Mouse (Mus musculus) erythroblast, embryonic 14.5 days (primary cell): ENCODE results near the gene Twist1. TPM values are rescaled to one million over a fixed set of nuclear protein-coding genes. Genes with fewer than 3 reads are reported as not detected.

Source experiments
- H3K27me3 ChIP-seq: 2 replicates; pipeline ENCODE4 v1.6.1; 2012; ENCODE audit warnings: inconsistent platforms; ENCODE audit not compliant: control insufficient read depth
- H3K36me3 ChIP-seq: 2 replicates; pipeline ENCODE4 v1.6.1; 2012; ENCODE audit warnings: mild to moderate bottlenecking, inconsistent platforms; ENCODE audit not compliant: control insufficient read depth
- H3K4me1 ChIP-seq: 2 replicates; pipeline ENCODE4 v1.6.1; 2012; ENCODE audit warnings: inconsistent platforms; ENCODE audit not compliant: control insufficient read depth
- H3K4me3 ChIP-seq: replicated peaks from 2 replicates; pipeline ENCODE3; 2012; ENCODE audit warnings: moderate library complexity, mild to moderate bottlenecking, inconsistent platforms
- H3K9me3 ChIP-seq: 2 replicates; pipeline ENCODE4 v1.6.1; 2012; ENCODE audit warnings: low read length, inconsistent platforms, mixed read lengths; ENCODE audit not compliant: control insufficient read depth
- GATA1 ChIP-seq: IDR thresholded peaks from 2 replicates; pipeline ENCODE4 v1.6.1; 2012; ENCODE audit warnings: low read length, inconsistent platforms, mixed read lengths
- TAL1 ChIP-seq: IDR thresholded peaks from 3 replicates; pipeline ENCODE4 v1.6.1; 2012; ENCODE audit warnings: low read length, inconsistent platforms, mixed read lengths
- polyA plus RNA-seq: library from polyadenylated mRNA; stranded (reverse); fragments of >175 nt; gene quantifications from 2 replicates; pipeline ENCODE4 v1.2.3, GENCODE M21; 2012

Gene Twist1
- not detected in 2 replicates for polyA plus RNA-seq

GRCm38 (mm10) chr12:33957400-33958240 is at the start of gene Twist1:
TSS of gene Twist1 (plus strand) at chr12:33957671.
- H3K9me3 ChIP-seq: peaks cover 3% of the 10 kb centered on the region; the same call in 1 of the 2 replicates
- no peaks in the 10 kb centered on the region for H3K36me3 ChIP-seq
- TF ChIP-seq TAL1 (no peak), GATA1 (no peak)
- H3K4me1 ChIP-seq: no peaks in the 10 kb centered on the region
- H3K27me3 ChIP-seq: peaks cover 85% of the 10 kb centered on the region
- H3K4me3 ChIP-seq: peak within 1 kb of the TSS; percentile 18

- Histone ChIP-seq H3K9me3 (no peaks in the 10 kb centered on the region; the same call in 1 of the 2 replicates), H3K4me3 (no peak overlapping the region), H3K27me3 (peaks cover 28% of the 10 kb centered on the region), H3K4me1 (no peaks in the 10 kb centered on the region), H3K36me3 (no peaks in the 10 kb centered on the region)
- TF ChIP-seq TAL1: no peak
Measured at GRCm38 (mm10) chr12:33926751-33927150, 30.7 kb upstream of the Twist1 start.

DNA sequence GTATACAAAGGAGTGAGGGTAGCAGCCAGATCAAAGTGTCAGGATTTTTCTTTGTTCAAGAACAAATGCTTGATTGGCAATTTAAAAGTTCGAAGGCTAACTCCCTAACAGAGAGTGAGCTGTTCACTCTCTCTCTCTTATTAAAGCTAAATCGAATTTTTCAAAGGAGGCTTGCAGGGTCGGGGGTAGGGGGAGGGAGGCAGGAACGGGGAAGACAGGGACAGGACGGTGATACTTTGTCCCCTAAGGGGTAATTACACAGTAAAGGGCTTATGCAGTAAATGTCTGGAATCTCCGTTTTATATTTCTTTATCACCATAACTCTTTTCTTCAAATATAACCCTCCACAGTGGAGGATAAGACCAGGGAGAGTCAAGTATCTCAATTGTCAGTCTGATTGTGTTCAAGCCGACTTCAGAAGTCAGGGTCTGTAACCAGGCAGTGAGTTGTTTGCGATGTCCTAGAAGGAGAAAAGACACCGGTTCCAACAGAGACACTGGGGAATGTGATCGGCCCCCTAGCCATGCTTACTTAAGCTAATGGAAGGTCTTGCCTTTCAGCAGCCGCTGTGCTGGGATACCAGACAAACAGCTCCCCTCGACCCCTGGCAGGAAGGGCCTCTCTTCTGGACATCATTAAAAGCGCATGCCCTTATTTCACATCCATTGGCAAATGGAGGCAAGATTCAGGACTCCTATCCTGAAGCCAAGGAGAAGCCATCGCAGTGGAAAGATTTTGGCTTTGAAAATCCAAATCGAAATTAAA is 30.0 kb upstream of the Twist1 start:
- no peak overlapping the region for H3K4me3 ChIP-seq
- H3K9me3 ChIP-seq: no peaks in the 10 kb centered on the region; the same call in 1 of the 2 replicates

GRCm38 (mm10) chr12:33928331-33929192 is 28.9 kb upstream of the Twist1 start, which contains the start of gene Ferd3l:
TSS of gene Ferd3l (plus strand) at chr12:33928425.
- no peaks in the 10 kb centered on the region for H3K36me3 ChIP-seq
- no peak for TF ChIP-seq GATA1
- TF ChIP-seq TAL1: no peak
- H3K4me3 ChIP-seq: no peak within 1 kb of the TSS
- no peaks in the 10 kb centered on the region for H3K4me1 ChIP-seq
- H3K27me3 ChIP-seq: peaks cover 28% of the 10 kb centered on the region
- no peaks in the 10 kb centered on the region; the same call in 1 of the 2 replicates for H3K9me3 ChIP-seq

More for the DNA sequence above, 30.0 kb upstream of the Twist1 start:
- TF ChIP-seq GATA1: no peak
- no peak for TF ChIP-seq TAL1
- no peaks in the 10 kb centered on the region for H3K4me1 ChIP-seq
- peaks cover 28% of the 10 kb centered on the region for H3K27me3 ChIP-seq
- H3K36me3 ChIP-seq: no peaks in the 10 kb centered on the region

DNA sequence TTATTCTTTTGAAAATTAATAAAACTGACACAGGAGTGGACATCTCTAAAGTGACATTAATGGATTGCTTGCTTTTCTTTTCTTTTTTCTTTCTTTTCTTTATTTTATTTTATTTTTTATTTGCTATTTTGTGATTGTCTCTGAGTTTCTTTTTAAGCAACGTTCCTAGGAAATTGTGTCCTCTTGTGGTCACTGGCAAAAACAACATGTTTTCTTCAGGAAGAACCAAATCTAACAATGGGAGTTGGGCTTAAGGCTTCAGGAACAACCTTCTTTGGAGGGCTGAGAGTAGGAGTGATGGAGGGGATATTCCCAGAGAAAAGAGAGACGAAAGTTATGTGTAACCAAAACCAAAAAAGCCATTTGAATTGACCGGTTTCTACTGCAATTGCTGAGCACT is 4.6 kb upstream of the Twist1 start:
- TF ChIP-seq TAL1: no peak
- TF ChIP-seq GATA1: no peak
- Histone ChIP-seq H3K9me3 (no peaks in the 10 kb centered on the region; the same call in 1 of the 2 replicates), H3K4me1 (no peaks in the 10 kb centered on the region), H3K27me3 (peaks cover 38% of the 10 kb centered on the region), H3K4me3 (no peak overlapping the region), H3K36me3 (no peaks in the 10 kb centered on the region)

- H3K4me1 ChIP-seq: no peaks in the 10 kb centered on the region
- no peak for TF ChIP-seq GATA1
- no peak for TF ChIP-seq TAL1
- no peaks in the 10 kb centered on the region for H3K36me3 ChIP-seq
- H3K27me3 ChIP-seq: peaks cover 59% of the 10 kb centered on the region
- H3K9me3 ChIP-seq: peaks cover 3% of the 10 kb centered on the region; the same call in 1 of the 2 replicates
- H3K4me3 ChIP-seq: no peak overlapping the region
Measured at GRCm38 (mm10) chr12:33954931-33955565, 2.4 kb upstream of the Twist1 start.

DNA sequence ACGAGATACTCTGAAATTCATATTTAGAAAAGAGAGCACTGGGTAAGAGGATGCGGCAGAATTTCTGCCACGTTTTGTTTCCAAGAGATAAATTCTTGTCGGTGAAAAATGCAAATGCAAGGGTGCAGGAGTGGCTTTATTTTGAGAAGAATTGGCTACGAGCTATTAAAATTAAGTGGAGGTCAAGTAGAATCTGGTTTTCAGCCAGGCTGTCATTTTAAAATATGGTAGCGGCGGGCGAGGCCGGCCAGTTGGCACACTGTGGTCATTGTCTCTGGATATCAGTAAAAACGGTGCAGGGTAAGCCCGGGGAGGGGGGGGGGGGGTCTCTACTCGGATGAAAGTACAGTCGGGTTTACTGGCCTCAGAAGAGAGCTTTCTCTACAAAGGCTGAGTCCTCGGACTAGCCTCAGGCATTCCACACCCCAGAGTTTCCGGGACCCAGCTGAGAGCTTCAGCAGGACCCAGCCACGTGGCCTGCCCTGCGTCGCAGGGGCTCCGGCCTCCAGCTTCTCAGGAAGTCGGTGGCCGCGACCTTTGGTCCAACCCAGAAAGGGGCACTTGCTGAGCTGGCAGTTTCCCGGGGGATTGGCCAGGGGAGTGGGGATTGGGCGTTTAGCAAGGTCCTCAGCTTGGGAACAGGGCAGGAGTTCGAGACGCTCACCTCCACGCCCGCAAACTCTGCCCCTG is 1.7 kb upstream of the Twist1 start:
- no peaks in the 10 kb centered on the region for H3K36me3 ChIP-seq
- no peak for TF ChIP-seq GATA1
- no peak for TF ChIP-seq TAL1
- no peak overlapping the region for H3K4me3 ChIP-seq
- H3K4me1 ChIP-seq: no peaks in the 10 kb centered on the region
- peaks cover 3% of the 10 kb centered on the region; the same call in 1 of the 2 replicates for H3K9me3 ChIP-seq
- H3K27me3 ChIP-seq: peaks cover 66% of the 10 kb centered on the region
